Mouse (Mus musculus) liver, postnatal 0 days (tissue): ENCODE measurements around the gene Rbms3. TPM values are rescaled to one million over a fixed set of nuclear protein-coding genes. Genes with fewer than 3 reads are reported as not detected.

Experiments used
- ATAC-seq: fragments of 200-750 bp; cut with Nextera tagmentation; 2 replicates; pipeline ENCODE4 v1.8.0; 2017; ENCODE audit warnings: mild to moderate bottlenecking, moderate library complexity
- DNase-seq: peaks from one replicate; pipeline ENCODE4 v3.0.0-alpha.2; 2016
- H3K27ac ChIP-seq: fragments of 300-500 bp; sonication (generic); 2 replicates; pipeline ENCODE4 v1.5.1; 2014; ENCODE audit warnings: antibody characterized with exemption, moderate library complexity, mild to moderate bottlenecking, low read depth
- H3K27me3 ChIP-seq: fragments of 300-500 bp; sonication (generic); 2 replicates; pipeline ENCODE4 v1.6.1; 2014; ENCODE audit warnings: low read length, control low read depth, mixed read lengths; ENCODE audit not compliant: insufficient read depth
- H3K36me3 ChIP-seq: fragments of 300-500 bp; sonication (generic); replicated peaks from 2 replicates; pipeline ENCODE4 v1.6.1; 2014; ENCODE audit warnings: mild to moderate bottlenecking, control low read depth, low read length, moderate library complexity, mixed read lengths; ENCODE audit not compliant: insufficient read depth
- H3K4me1 ChIP-seq: fragments of 300-500 bp; sonication (generic); 2 replicates; pipeline ENCODE4 v1.6.1; 2014; ENCODE audit warnings: antibody characterized with exemption, mild to moderate bottlenecking, control low read depth; ENCODE audit not compliant: insufficient read depth
- H3K4me2 ChIP-seq: fragments of 300-500 bp; sonication (generic); 2 replicates; pipeline ENCODE4 v1.6.1; 2014; ENCODE audit warnings: low read depth, mild to moderate bottlenecking, low read length, moderate library complexity, mixed read lengths
- H3K4me3 ChIP-seq: fragments of 300-500 bp; sonication (generic); 2 replicates; pipeline ENCODE4 v1.5.1; 2014; ENCODE audit warnings: low read depth, low read length
- H3K9ac ChIP-seq: fragments of 300-500 bp; sonication (generic); replicated peaks from 2 replicates; pipeline ENCODE4 v1.6.1; 2014; ENCODE audit warnings: mild to moderate bottlenecking, moderate library complexity
- H3K9me3 ChIP-seq: fragments of 300-500 bp; sonication (generic); 2 replicates; pipeline ENCODE4 v1.6.1; 2016; ENCODE audit warnings: mild to moderate bottlenecking, control low read depth, low read length, mixed read lengths
- CTCF ChIP-seq: sonication (generic); IDR thresholded peaks from 2 replicates; pipeline ENCODE4 v1.5.1; 2016; ENCODE audit warnings: antibody characterized with exemption, low read depth
- EP300 ChIP-seq: IDR thresholded peaks from 2 replicates; pipeline ENCODE4 v1.6.1; 2016; ENCODE audit warnings: antibody characterized with exemption, low read depth, mild to moderate bottlenecking
- WGBS: fragments of 180-500 bp; shearing (Covaris S2); extraction: QIAGEN DNeasy Blood & Tissue Kit; methylation state at CpG from one replicate; pipeline ENCODE4 v1.1.7; 2014; ENCODE audit not compliant: insufficient replicate concordance; 5-methylcytosine and 5-hydroxymethylcytosine counted together
- polyA plus RNA-seq: library from polyadenylated mRNA; unstranded; fragments of >200 nt; fragmentation: Nextera tagmentation; extraction: Ambion mirVana; gene quantifications from 2 replicates; pipeline ENCODE4 v1.2.1, GENCODE M21; 2015

Rbms3 gene
- polyA plus RNA-seq, 1 experiment from 2014 or later, result 2.8 TPM

DNA sequence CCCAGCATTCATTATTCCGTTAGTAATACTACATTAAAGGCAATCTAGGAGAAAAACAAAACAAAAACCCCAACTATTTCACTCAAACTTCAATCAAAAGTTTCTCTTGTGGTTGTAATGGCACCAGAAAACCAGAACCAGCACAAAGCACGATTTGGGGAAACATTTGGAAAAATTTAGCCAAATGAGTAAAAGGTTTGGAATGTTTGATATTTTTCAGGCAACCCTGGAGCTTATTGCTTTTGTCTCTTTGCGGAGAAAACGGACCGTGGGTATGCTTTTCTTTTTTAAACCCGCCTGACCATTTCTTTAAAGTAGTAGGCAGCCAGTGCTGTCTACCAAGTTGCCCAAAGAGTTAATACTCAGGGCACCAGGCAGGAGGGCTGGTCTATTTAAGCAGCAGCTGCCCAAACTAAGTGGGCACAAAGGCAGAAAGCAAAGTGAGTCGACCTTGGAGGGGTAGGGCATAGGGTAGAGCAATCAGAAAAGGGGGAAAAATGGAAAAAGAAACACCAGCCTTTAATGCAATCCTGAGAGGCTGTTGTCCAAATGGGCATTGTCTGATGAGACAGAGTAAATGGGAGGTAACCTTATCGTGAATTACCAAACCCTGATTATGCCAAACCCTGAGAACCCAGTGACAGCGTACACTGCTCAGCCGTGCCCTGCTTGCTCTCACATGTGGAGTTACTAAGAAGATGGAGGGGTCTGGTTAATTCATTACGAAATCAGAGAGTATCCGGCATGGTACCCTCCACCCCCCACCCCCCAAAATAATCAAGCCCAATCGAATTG is 379.5 kb downstream of the Rbms3 start:
- H3K4me1 ChIP-seq, result 0 out of 2 replicates have a peak, but pooled peaks cover 5% of the 10 kb centered on the region
- H3K27ac ChIP-seq, result 0 out of 2 replicates have a peak overlapping the region, but pooled peaks have one; percentile 13
- H3K27me3 ChIP-seq, result 0 out of 2 replicates have a peak, but pooled peaks cover 4% of the 10 kb centered on the region
- no peak overlapping the region for H3K9ac ChIP-seq
- TF ChIP-seq EP300 (no peak), CTCF (no peak)
- ATAC-seq (no peak), DNase-seq (no peak)
- 52% methylated on average over 13 of the region's 13 CpGs for WGBS
- peak overlapping the region; percentile 68 for H3K4me2 ChIP-seq
- no peaks in the 10 kb centered on the region for H3K36me3 ChIP-seq
- no peaks in the 10 kb centered on the region for H3K9me3 ChIP-seq
- peak overlapping the region; percentile 43 for H3K4me3 ChIP-seq

DNA sequence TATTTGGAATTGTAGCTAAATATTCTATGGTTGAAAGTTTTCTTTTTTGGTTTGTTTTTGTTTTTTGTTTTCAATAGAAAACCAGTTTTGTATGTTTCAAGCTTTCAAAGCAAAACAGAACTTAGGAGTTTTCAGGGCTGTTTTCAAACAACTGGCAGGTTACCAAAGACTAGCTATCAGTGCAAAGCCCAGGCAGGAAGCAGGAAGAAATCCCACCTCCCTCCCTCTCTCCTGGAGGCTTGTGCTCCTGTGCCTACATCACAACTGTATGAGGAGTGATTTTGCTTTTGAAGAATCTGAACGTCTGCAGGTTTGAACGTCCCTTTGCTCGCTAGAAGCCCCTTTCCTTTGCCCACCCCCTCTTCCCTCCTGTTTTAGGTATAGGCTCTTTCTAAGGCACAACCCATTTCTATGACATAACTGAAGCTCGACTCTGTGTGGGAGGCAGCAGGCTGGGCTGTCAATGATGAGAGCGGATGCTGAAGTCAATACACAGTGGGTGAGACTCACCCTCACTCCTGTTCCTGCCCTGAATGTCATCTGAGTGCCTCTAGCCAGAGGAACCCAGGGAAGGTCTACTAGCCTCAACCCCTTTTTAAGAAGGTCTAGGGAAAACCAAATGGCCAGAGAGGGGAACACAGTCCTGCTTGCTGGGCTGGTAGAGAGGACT is 382.3 kb downstream of the Rbms3 start:
- Histone ChIP-seq H3K36me3 (no peaks in the 10 kb centered on the region), H3K9me3 (no peaks in the 10 kb centered on the region), H3K4me3 (no peak overlapping the region), H3K9ac (no peak overlapping the region), H3K4me2 (no peak overlapping the region), H3K27ac (no peak overlapping the region), H3K4me1 (0 out of 2 replicates have a peak, but pooled peaks cover 2% of the 10 kb centered on the region), H3K27me3 (0 out of 2 replicates have a peak, but pooled peaks cover 1% of the 10 kb centered on the region)
- ATAC-seq (no peak), DNase-seq (no peak)
- no peak for TF ChIP-seq EP300
- TF ChIP-seq CTCF, result no peak
- 34% methylated on average over 5 of the region's 5 CpGs for WGBS

DNA sequence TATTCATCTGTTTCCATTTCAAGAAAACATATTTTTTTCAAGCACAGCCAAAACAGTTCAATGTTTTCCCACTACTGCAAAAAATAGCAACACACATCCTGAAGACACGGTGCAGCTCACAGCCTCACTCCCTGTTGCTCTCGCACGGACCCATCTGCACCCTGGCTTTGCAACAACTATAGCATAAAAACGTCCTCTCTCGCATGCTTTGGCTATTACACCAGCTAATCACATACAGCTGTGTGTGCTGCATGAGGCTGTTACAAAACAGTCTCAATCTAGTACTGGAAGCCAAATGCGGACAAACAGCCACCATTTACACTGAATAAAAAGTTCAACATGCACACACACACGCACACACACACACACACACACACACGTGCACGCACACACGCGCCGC is 383.5 kb downstream of the Rbms3 start:
- DNase-seq (no peak), ATAC-seq (no peak)
- H3K27ac ChIP-seq, result no peak overlapping the region
- H3K4me2 ChIP-seq, result no peak overlapping the region
- no peaks in the 10 kb centered on the region for H3K4me1 ChIP-seq
- H3K36me3 ChIP-seq, result no peaks in the 10 kb centered on the region
- H3K27me3 ChIP-seq, result no peaks in the 10 kb centered on the region
- no peak overlapping the region for H3K9ac ChIP-seq
- TF ChIP-seq EP300, result no peak
- no peak for TF ChIP-seq CTCF
- 83% methylated on average over 12 of the region's 12 CpGs for WGBS
- H3K4me3 ChIP-seq, result no peak overlapping the region
- H3K9me3 ChIP-seq, result peaks cover 9% of the 10 kb centered on the region; the same call in 1 of the 2 replicates

DNA sequence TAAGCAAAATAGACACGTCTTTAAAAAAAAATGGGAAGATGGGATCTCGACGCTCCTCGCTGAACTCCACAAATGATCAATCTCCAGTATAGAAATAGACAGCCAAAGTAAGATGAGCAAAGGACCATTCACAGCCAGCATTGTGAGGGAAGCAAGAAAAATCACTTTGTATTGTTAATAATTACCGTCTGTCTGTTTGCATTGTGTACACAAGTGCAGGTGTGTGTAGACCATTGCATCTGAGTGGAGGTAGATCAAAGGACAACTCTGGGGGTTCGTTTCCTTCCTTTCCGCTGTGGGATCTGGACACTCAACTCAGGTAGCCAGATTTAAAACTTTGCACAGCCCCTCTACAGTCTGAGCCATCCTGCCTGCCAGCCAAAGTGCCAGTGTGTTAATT is 386.3 kb downstream of the Rbms3 start:
- peaks cover 12% of the 10 kb centered on the region; the same call in 1 of the 2 replicates for H3K9me3 ChIP-seq
- DNase-seq (no peak), ATAC-seq (no peak)
- 60% methylated on average over 7 of the region's 7 CpGs for WGBS
- no peak overlapping the region for H3K4me2 ChIP-seq
- H3K27ac ChIP-seq, result no peak overlapping the region
- no peaks in the 10 kb centered on the region for H3K27me3 ChIP-seq
- TF ChIP-seq EP300 (no peak), CTCF (no peak)
- H3K4me3 ChIP-seq, result no peak overlapping the region
- no peaks in the 10 kb centered on the region for H3K4me1 ChIP-seq
- no peak overlapping the region for H3K9ac ChIP-seq
- no peaks in the 10 kb centered on the region for H3K36me3 ChIP-seq

DNA sequence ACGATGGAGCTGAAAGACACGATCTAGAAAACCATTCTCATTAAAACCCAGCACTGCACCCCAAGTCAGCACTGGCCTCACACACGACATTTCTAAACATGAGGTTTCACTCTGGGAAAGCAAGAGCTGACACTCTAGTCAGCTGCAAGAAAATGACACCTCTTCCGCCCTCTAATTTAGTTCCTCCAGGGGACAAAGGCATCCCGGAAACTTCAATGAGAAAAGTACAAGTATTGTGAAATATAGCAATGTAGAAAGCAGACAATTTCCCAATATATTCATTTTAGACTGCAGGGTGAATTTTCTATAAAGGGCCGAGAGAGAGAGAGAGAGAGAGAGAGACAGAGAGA is 395.0 kb downstream of the Rbms3 start:
- no peak for TF ChIP-seq EP300
- no peak for TF ChIP-seq CTCF
- ATAC-seq (no peak), DNase-seq (no peak)
- no peak overlapping the region for H3K9ac ChIP-seq
- H3K27me3 ChIP-seq, result no peaks in the 10 kb centered on the region
- 68% methylated on average over 6 of the region's 6 CpGs for WGBS
- no peaks in the 10 kb centered on the region for H3K36me3 ChIP-seq
- H3K4me2 ChIP-seq, result no peak overlapping the region
- no peaks in the 10 kb centered on the region for H3K9me3 ChIP-seq
- H3K4me3 ChIP-seq, result no peak overlapping the region
- H3K4me1 ChIP-seq, result no peaks in the 10 kb centered on the region
- H3K27ac ChIP-seq, result no peak overlapping the region

DNA sequence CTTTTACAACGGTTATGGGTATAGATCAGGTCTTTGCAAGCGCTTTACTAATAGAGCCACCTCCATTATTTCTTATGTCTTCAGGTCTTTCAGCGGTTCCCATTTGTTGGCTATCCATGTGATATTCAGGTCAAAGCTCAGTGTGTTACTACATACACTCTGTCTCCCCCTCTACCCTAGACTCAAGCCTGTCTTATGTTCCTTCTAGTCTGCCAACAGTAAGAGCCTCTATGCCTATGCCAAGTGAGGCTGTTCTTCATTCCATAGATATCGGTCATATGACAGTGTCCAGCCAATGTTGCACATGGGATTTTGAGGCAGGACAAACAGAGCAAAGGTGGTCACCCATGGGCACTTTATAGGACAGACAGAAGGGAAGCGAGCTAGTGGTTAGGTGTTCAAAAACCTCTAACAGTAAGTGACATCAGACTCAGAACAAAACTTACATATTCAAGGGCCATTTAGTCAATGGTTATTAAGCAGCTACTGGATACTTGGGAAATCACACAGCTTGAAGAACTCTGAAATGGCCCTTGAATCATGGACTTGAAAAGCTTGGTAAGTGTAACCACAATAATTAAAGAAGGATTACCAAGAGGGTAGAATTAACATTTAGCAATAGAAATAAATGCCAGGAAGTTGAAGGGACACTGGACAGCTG is 395.5 kb downstream of the Rbms3 start:
- Histone ChIP-seq H3K36me3 (no peaks in the 10 kb centered on the region), H3K4me2 (no peak overlapping the region), H3K4me3 (no peak overlapping the region), H3K9ac (no peak overlapping the region), H3K4me1 (no peaks in the 10 kb centered on the region), H3K27ac (no peak overlapping the region), H3K9me3 (no peaks in the 10 kb centered on the region), H3K27me3 (no peaks in the 10 kb centered on the region)
- 89% methylated on average over 5 of the region's 5 CpGs for WGBS
- DNase-seq (no peak), ATAC-seq (no peak)
- TF ChIP-seq CTCF (no peak), EP300 (no peak)
